Mouse (Mus musculus) hindbrain, embryonic 11.5 days (tissue): ENCODE results near the gene Mamdc4. TPM values are rescaled to one million over a fixed set of nuclear protein-coding genes. Genes with fewer than 3 reads are reported as not detected.

Experiments
- polyA plus RNA-seq: library from polyadenylated mRNA; unstranded; fragments of >200 nt; fragmentation: Nextera tagmentation; extraction: Ambion mirVana; gene quantifications from 2 replicates; pipeline ENCODE4 v1.2.1, GENCODE M21; 2014

Gene Mamdc4
- polyA plus RNA-seq, 1 experiment from 2014 or later = 4.2 TPM

Other genes with a start within 250 kb of the Mamdc4 start
- 86.7 and 133 TPM in 2 replicates for gene Man1b1, start 242.5 kb downstream of the Mamdc4 start, polyA plus RNA-seq
- gene Dpp7, start 218.5 kb downstream of the Mamdc4 start, polyA plus RNA-seq = 13.4 and 21.3 TPM in 2 replicates
- gene Uap1l1, start 209.2 kb downstream of the Mamdc4 start, polyA plus RNA-seq = 4.1 and 6.5 TPM in 2 replicates
- 41.0 and 45.2 TPM in 2 replicates for gene Sapcd2, start 202.5 kb downstream of the Mamdc4 start, polyA plus RNA-seq
- gene Entpd2, start 179.0 kb downstream of the Mamdc4 start, polyA plus RNA-seq = 0.21 TPM in 1 of 2 replicates, not detected in the other
- gene Npdc1, start 175.5 kb downstream of the Mamdc4 start, polyA plus RNA-seq = 123 and 151 TPM in 2 replicates
- gene Fut7, start 151.6 kb downstream of the Mamdc4 start, polyA plus RNA-seq = 0.11 TPM in 1 of 2 replicates, not detected in the other
- gene Abca2, start 146.1 kb downstream of the Mamdc4 start, polyA plus RNA-seq = 3.5 and 3.7 TPM in 2 replicates
- gene Clic3, start 118.0 kb downstream of the Mamdc4 start, polyA plus RNA-seq = 0.57 TPM in 1 of 2 replicates, not detected in the other
- gene Paxx, start 113.8 kb downstream of the Mamdc4 start, polyA plus RNA-seq = 27.6 and 28.0 TPM in 2 replicates
- 0.39 and 0.64 TPM in 2 replicates for gene Ptgds, start 104.8 kb downstream of the Mamdc4 start, polyA plus RNA-seq
- gene Lcn12, start 80.9 kb downstream of the Mamdc4 start, polyA plus RNA-seq = not detected in 2 replicates
- 64.2 and 75.3 TPM in 2 replicates for gene Fbxw5, start 74.1 kb downstream of the Mamdc4 start, polyA plus RNA-seq
- gene C8g, start 73.1 kb downstream of the Mamdc4 start, polyA plus RNA-seq = 4.0 and 6.1 TPM in 2 replicates
- 25.3 and 32.3 TPM in 2 replicates for gene Traf2, start 27.9 kb downstream of the Mamdc4 start, polyA plus RNA-seq
- gene Edf1, start 17.0 kb downstream of the Mamdc4 start, polyA plus RNA-seq = 380 and 436 TPM in 2 replicates
- 161 and 167 TPM in 2 replicates for gene Phpt1, start 379 bp upstream of the Mamdc4 start, polyA plus RNA-seq
- gene Ajm1, start 6.9 kb upstream of the Mamdc4 start, polyA plus RNA-seq = 0.38 and 0.59 TPM in 2 replicates
- 53.3 and 55.3 TPM in 2 replicates for gene Rabl6, start 33.7 kb upstream of the Mamdc4 start, polyA plus RNA-seq
- 0.14 and 0.22 TPM in 2 replicates for gene Ccdc183, start 42.8 kb upstream of the Mamdc4 start, polyA plus RNA-seq
- gene Tmem141, start 47.2 kb upstream of the Mamdc4 start, polyA plus RNA-seq = 17.6 and 18.0 TPM in 2 replicates
- gene Fcna, start 53.2 kb upstream of the Mamdc4 start, polyA plus RNA-seq = 0.57 and 0.82 TPM in 2 replicates
- not detected in 2 replicates for gene Lcn8, start 78.3 kb upstream of the Mamdc4 start, polyA plus RNA-seq
- not detected in 2 replicates for gene Lcn5, start 83.1 kb upstream of the Mamdc4 start, polyA plus RNA-seq
- gene Lcn6, start 101.9 kb upstream of the Mamdc4 start, polyA plus RNA-seq = not detected in 2 replicates
- gene Lcn10, start 107.9 kb upstream of the Mamdc4 start, polyA plus RNA-seq = 0.20 TPM in 1 of 2 replicates, not detected in the other
- gene Obp2a, start 125.2 kb upstream of the Mamdc4 start, polyA plus RNA-seq = not detected in 2 replicates
- gene Bmyc, start 131.9 kb upstream of the Mamdc4 start, polyA plus RNA-seq = 65.1 and 71.6 TPM in 2 replicates
- not detected in 2 replicates for gene Obp2b, start 162.2 kb upstream of the Mamdc4 start, polyA plus RNA-seq
- not detected in 2 replicates for gene Lcn3, start 190.7 kb upstream of the Mamdc4 start, polyA plus RNA-seq
- gene Lcn11, start 202.2 kb upstream of the Mamdc4 start, polyA plus RNA-seq = not detected in 2 replicates
- not detected in 2 replicates for gene Gm13539, start 207.4 kb upstream of the Mamdc4 start, polyA plus RNA-seq
- gene Glt6d1, start 241.0 kb upstream of the Mamdc4 start, polyA plus RNA-seq = not detected in 2 replicates
- not detected in 2 replicates for gene Lcn9, start 248.3 kb upstream of the Mamdc4 start, polyA plus RNA-seq